Mouse (Mus musculus): Measurements from ENCODE around the gene Gabrr1.

- no peak for TF ChIP-seq CHD2 (IDR thresholded peaks at IDR 0.05; ENCODE audit: low read length)
- no peak for TF ChIP-seq CTCF (IDR thresholded peaks at IDR 0.05 in 2 of 3, conservative IDR thresholded peaks at IDR 0.05 in 1 of 3; ENCODE audit: control insufficient read depth in 1 of 3, insufficient read depth in 1 of 3, low read depth in 2 of 3, low read length in 3 of 3, poor library complexity in 1 of 3, severe bottlenecking in 1 of 3)
- no peak for TF ChIP-seq KAT2A (conservative IDR thresholded peaks at IDR 0.05; ENCODE audit: low read depth, low read length)
Observed at GRCm38 (mm10) chr4:33149150-33149549, 16.8 kb downstream of the Gabrr1 start.
